Mouse (Mus musculus): ENCODE measurements around the gene Il10.

Il10 gene

DNA sequence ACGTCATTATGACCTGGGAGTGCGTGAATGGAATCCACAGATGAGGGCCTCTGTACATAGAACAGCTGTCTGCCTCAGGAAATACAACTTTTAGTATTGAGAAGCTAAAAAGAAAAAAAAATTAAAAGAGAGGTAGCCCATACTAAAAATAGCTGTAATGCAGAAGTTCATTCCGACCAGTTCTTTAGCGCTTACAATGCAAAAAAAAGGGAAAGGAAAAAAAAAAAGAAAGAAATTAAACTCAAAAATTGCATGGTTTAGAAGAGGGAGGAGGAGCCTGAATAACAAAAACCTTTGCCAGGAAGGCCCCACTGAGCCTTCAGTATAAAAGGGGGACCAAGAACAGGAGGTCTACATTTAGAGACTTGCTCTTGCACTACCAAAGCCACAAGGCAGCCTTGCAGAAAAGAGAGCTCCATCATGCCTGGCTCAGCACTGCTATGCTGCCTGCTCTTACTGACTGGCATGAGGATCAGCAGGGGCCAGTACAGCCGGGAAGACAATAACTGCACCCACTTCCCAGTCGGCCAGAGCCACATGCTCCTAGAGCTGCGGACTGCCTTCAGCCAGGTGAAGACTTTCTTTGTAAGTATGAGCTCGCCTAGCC, at the start of gene Il10:
TSS of gene Il10 (plus strand) at position 354 of the 607 bp plus-strand sequence.
- no peak for DNase-seq

DNA sequence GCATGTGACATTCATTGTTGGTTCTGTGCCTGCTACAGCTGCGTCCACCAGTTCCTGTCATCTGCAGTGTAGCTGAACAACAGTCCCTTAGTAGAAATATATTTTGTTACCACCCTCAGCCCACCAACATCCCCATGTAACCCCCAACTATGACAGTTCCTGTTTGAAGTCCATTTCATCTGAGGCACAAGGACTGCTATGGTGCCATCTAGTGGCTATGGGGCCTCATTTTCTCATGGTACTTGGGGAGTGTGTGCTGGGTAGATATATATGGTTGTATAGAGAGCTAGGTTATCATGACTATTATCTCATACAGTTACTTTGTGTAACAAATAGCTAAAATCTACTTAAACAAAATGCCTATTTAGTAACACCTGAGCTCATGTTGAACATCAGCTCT, 40.2 kb upstream of the Il10 start:
- peak; percentile 67 for DNase-seq

DNA sequence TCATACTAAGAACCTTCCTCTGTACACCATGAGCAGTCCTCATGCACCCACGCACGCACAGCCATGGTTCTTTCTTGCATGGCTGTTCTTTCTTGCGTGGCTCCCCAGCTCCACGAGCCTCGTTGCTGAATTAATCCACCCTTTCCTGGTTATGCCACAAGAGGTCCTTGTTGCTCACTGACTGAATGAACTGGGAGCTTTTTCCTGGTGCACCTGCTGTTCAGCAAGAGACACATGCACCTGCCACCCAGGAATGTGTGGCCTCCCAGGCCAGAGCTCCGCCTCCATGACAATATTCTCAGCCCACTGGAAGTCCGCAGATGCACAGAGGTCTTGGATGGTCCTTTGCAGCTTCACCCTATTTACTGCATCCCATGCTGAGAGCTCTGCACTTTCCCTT, 35.2 kb upstream of the Il10 start:
- no peak for DNase-seq

DNA sequence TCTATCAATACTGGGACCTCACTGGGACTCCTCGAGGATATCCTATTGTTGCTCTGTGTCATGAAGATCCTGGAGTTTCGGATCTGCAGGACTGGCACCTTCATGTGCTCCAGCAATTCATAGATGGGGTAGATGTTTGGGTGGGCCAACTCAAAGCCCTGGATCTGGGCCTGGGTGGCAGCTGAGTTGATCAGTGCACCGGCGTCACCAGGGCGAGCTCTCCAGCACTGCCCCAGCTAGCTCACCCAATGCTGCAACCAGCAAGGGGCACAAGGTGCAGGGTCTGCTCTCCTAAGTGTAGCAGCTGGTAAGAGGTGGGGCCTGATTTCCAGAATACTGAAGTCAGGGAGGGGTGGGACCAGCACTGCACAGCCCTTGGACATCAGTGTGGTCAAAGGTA, 32.6 kb upstream of the Il10 start:
- no peak for DNase-seq

DNA sequence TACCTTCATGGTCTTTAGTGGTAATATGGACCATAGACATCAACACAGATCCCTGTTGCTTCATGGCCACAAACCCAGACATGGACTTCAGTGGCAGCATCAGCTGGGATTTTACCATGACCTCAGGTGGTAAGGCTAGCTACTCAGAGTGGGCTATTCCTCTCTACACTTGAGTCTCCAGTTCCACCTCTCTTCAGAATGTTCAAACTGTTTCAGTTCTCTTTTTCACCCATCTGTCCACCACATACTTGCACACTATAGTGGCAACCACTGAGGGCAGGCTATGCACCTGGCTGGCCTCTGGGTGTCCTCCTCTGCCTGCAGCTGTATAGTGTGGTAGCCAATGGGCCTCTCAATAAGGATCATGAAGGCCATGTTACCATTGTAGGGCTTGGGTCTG, 32.2 kb upstream of the Il10 start:
- DNase-seq, result no peak

DNA sequence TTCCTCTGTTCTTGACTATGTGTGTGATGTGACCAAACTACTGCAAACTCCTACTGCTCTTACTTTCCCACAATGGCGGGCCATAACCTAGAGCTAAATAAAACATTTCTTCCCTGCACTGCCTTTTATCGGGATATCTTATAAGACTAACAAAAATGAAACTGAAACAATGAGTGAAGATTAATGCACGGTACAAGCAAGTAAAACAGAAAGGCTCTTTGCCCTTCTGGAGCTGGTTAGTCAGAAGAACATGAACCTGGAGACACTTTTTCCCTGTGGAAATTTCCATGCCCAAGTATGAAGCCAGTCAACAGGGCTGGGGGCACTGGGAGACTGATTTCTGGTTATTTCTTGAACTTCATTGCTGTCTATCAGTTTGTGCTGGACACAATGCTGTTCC, 30.3 kb upstream of the Il10 start:
- DNase-seq, result no peak

DNA sequence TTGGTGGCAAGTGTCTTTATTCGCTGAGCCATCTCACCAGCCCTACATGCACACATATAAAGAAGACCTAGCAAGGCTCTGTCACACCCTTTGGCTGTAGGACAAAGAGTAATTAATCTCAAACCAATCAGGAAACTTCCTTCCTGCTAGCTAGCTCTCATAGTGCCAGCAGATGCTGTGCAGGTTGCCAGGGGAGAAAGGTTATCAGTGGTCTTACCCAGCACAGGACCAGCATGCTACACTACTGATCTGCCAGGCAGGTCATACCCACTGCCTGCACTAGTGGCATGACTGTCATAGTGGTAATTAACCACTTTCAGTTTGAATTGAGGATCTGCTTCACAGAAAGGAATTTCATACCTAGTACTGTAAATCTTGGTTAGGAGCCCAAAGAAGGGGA, 29.2 kb upstream of the Il10 start:
- no peak for DNase-seq

DNA sequence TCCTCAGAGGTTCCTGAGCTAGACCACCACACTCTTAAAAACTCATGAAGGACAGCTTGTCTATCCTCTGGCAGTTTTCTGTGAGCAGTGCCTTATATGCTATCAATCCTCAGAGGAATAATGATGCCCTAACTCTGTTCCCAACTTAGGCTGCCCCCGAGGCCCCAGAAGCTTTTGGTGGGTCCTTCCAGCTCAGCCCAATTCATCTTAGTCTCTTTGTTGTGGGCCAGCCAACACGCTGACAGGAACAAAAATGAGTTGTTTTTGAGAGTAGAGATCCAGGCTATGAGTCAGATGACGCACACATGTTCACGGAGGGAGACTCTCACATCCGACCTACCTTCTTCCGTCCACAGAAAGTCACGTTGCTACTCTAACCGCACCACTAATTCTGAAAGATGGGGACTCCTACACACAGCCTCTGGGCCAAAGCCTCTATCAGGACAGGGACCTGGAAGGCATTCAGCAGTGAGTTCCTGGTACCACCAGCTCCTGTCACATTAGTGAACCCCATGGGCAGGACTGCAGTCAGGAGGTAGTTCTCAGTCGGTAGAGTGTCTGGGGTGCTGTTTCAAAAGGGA, 26.0 kb upstream of the Il10 start:
- no peak for DNase-seq

DNA sequence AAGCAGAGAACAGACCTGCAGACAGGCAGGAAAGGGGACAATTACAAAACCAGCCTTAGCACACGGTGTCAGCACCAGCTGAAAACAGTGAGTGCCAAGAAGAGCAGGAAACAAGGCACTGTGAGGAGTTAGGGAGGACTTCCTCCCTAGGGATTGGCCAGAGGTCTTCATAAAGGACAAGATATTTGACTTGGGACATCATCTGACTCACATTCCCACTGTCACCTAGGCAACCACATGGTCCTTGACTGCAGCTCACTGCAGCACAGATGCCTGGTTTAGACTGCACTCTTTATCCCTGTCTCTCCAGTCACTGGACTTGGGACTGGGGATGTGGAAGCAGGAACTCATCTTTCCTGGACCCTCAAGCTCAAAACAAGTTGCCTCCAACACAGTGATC, 24.1 kb upstream of the Il10 start:
- DNase-seq, result no peak

DNA sequence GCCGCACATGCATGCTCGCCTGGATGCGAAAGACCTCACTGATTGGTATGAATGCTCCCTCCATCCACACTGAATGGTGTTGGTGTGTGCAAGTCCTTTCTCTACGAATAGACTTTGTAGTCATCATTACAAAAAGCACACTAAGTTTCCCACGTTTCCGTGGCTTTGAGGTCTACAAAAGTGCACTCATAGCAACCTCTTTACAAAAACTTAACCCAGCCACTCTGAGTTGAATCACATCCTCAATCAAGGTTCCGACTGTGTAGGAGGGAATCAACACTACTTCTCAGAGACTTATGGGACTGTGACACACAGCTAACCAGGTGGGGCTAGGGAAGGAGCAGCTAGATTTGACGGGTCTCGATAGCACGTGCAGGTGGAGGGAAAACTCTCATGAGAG, 23.3 kb upstream of the Il10 start:
- DNase-seq, result no peak

DNA sequence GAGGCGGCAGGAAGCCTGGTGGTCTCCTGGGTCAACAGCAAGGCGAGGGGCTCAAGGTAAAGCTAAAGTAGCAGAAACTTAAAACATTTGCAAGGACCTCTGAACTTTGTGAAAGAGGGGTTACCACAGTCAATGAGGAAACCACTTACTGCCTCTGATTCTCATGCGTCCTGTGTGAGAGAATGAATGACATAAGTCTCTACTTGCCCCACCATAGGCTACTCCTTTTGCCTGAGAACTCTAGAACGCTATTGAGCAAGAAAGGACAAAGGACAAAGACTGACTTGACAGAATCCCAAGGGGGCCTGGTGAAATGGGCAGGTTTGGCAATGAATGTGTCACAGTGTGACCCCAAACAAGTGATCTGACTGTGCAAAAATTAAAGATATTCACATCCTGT, 22.2 kb upstream of the Il10 start:
- DNase-seq, result no peak

DNA sequence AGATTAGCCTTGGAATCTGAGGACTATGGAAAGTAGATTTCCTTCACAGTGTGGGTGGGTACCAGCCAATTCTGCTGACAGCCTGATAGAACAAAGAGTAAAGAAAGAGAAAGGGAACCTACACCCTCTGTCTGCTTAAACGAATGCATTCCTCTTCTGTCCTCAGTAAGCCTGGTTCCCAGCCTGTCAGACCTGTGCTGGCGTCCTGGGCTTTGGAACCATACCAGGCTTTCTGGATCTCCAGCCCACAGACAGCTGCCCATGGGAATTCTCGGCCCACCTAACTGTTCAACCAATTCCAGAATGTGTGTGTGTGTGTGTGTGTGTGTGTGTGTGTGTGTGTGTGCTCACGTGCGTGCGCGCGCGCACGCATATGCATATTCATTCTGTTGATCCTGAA, 21.3 kb upstream of the Il10 start:
- DNase-seq, result no peak

DNA sequence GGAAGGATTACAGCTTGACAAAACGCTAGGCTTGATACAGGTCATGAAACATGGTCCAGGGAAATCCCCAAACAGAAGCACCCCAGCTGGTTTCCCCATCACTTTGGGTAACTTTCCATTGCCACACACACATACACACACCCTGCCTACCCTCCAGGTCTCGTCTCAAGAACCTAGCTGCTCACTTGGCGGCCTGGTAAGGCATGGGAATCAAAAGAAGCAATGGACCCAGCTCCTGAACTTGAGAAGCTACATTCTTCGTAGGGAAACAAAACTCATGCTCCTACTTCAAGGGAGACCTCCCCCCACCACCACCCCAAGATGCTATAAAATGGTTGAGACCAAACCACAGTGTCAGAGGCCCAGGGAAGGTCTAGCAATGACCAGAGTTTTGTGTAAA, 19.9 kb upstream of the Il10 start:
- DNase-seq, result no peak

DNA sequence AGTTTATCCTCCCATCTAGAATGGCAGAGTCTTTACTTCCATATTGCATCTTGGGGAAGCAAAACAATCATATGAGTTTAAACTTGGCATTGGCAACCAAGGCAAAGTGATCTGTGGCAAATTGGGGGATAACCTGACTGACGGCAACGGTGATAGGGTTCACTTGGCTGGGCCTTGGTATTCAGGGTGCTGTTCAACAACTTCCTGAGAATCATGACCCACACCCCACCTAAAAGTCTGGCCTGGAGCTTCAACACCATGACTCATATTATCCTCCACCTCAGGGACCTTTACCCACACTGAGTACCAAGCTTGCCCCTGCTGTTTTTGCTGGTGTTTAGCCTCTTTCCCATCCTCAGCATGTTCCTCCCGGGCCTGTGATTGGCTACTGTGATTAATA, 19.3 kb upstream of the Il10 start:
- DNase-seq, result no peak

DNA sequence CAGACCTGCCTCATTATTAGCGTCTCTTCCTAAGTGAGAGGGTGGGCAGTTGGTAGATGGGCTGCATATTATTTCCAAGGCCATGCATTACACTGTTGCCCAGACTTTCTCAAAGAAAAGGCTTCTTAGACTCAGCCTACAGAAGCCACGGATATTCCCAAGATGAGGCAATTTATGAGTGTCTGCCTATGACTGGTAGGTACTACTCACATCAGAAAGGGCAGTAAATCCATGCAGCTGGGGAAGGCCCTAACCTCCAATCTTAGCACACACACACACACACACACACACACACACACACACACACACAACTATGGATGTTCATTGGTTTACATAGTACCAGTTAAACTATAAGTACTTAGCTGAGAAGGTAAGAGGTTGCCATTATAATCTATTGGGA, 17.1 kb upstream of the Il10 start:
- DNase-seq, result no peak

DNA sequence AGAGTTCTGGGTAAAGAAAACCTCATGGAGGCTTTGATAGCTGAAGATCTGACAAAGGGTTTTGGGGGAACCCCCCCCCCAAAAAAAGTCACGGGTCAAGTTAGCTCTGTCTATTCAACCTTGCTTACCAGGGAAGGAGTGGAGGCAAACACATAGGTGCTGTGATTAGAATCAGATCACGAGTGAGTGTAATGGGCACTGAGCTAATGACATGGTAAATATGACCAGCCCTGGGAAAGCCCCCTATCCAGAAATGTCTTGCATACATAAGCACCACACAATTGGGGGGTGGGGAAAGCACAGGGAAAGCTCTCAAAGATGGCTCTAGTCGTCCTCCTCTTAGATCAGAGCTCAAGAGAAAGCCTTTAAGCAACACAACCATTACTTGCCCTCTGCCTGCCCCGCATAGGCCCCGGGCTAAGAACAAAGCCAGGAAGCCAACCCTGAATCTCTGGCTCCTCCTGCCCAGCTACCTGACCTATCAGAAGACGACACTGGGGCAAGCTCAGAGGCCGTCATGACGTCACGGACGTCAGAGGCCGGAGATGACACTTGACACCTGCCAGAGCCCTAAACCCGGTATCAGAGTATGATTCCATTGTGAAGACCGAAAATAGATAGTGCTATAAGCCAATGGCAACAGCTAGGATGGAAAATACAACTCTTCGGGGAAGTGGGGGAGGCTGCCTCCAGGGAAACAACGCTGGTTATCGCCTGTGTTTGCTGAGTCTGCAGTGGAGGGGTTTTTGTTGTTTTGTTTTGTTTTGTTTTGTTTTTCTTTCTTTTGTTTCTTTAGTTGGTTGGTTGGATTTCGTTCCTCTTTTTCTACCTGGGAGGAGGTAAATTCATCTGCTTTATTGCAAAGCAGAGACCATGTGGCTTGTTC, 16.4 kb upstream of the Il10 start:
- no peak for DNase-seq

DNA sequence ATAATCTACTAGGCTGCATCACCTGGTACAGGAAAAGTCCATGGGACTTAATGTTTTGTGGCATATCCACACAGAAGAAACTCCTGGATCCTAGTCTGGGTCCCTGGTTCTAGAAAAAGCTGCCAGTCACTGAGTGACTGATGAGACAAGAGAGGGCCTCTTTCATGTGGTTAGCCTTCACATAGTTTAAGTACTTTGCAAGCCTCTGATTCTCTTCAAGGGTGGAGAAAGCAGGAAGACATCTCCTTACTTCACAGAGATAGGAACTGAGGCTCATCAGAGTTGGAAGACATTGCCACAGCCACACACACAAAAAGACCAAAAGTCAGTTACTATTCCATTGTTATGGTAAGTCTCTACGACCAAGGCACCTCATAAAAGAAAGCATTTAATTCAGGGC, 13.6 kb upstream of the Il10 start:
- DNase-seq, result no peak

DNA sequence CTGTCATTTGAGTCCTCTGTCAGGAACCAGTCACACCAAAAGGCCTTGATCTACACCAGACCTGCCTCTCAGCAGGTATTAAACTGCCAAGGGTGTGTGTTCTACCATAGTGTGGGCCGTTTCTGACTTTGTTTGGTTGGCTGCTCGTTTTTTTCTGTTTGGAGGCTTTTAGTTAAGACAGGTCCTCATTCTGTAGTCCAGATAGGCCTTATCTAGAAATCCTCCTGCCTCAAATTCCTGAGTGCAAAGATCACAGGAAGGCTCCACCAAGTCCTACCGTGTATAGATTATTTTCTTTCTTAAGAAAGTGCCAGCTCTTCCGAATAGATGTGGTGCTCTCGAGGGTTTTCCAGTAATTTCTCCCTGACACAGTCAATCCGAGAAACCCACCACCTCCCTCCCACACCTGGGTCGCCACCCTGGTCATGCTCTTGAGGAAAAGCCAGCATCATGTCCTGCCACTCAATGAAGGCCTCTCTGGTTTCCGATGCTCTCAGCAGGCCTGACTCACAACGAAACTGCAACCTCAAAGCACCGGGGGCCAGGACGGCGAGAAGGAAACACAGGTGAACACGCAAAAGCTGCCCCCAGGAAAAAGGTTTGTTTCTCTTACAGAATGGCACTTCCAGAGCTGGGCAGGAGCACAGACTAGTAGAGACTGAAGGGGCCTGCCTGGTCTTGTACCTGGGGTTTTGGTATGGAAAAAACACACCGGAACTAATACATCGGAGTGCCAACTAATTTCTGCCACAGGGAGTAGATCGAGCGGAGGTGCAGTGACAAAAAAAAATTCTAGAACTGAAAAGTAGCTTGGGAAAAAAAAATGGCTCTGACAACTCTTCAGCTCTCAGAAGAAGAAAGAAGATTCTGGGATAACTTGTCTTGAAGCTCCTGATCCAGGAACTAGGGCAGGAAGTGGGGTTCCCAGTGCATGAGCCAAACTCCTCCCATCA, 9.2 kb upstream of the Il10 start:
- DNase-seq, result no peak

DNA sequence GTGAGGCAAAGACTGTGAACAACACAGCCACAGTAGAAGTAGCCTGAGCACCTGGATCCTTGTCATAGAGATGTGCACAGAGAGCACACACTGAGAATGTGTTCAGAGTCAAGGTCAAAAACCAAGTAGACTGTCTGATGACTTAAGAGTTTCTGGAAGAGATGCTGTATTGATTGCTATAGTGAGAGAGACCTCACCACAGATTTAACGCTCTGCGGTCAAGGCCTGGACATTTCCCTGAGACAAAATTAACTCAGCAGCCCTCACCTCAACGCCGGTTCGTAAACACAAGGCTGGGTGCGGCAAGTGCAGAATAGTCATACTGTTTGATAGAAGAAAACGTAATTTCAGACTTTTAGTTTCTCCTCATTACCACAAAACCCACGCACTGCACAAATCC, 7.2 kb upstream of the Il10 start:
- DNase-seq, result no peak

DNA sequence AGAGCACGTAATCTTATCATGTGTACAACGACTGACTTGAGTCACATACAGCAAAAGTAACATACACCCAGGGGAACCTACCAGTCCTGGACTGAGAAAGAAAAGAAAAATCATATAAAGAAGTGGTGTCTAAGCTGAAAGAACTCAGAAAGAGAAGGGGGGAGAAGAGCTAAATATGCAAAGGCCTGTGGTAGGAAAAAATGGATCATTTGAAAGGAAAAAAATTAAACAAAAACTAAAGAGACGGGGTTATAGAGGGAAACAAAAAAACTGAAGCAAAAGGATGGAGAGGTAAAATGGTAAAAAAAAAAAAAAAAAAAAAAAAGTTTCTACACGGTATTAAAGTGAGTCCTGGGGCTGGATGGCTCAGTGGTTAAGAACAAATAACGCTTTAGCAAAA, 5.7 kb upstream of the Il10 start:
- DNase-seq, result no peak

DNA sequence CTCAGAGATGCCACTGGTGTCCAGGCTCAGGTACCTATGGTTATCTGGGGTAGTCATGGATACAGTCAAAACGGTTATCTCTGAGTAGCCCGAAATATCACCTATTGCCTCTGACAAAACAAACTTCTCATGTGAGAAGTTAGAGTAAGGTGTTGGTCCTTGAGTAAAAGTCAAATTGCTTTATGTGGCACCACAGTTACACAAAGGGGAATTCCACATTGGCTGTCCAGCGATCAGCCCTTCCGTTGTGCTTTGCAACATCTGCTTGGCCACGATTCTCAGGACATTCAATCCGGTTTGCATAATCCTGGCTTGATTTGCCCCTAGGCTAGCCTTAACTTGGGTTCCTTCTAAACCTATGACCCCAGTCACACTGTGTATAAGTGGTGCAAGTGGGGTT, 4.4 kb upstream of the Il10 start:
- DNase-seq, result no peak

DNA sequence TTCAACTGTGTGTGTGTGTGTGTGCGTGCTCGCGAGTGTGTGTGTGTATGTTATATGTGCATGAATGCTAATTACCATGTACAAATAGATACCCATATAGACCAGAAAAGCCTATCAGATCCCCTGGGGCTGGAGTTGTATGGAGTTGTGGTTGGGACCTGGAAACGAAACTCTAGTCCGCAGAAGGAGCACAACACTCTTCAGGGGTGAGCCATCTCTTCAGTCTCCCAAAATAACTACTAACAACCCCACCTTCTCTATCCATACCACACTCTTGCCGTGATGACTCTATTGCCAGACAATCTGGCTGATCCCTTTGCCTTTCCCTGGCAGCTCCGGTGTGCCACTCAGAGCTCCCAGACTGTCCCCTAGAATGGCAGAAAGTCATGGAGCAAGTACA, 3.8 kb upstream of the Il10 start:
- DNase-seq, result no peak
